Mouse (Mus musculus) liver, adult 2 months (tissue): ENCODE measurements at regions not wholly inside any gene's neighbourhood (a gene's known extent, or its start where the extent isn't known, plus 50 kb on each side); places are given as distances from the start of the nearest gene placed in this dataset.

Experiments
- DNase-seq: peaks from one replicate; pipeline ENCODE4 v3.0.0-alpha.2; 2011; ENCODE audit warnings: low read depth, low spot score; ENCODE audit errors: extremely low read depth
- H3K27ac ChIP-seq: fragments of 200-500 bp; replicated peaks from 2 replicates; pipeline ENCODE4 v1.5.1; 2012; ENCODE audit warnings: low read depth, mild to moderate bottlenecking, control low read depth, inconsistent platforms, low read length; ENCODE audit not compliant: insufficient read depth
- H3K27me3 ChIP-seq: fragments of 200-500 bp; 2 replicates; pipeline ENCODE4 v1.6.1; 2012; ENCODE audit warnings: mild to moderate bottlenecking, moderate library complexity, low read length, inconsistent platforms; ENCODE audit not compliant: control insufficient read depth, insufficient read depth
- H3K36me3 ChIP-seq: fragments of 200-500 bp; 2 replicates; pipeline ENCODE4 v1.6.1; 2012; ENCODE audit warnings: low read length, inconsistent platforms; ENCODE audit not compliant: control insufficient read depth, insufficient read depth
- H3K4me1 ChIP-seq: fragments of 200-500 bp; 2 replicates; pipeline ENCODE4 v1.6.1; 2011; ENCODE audit warnings: low read length; ENCODE audit not compliant: control insufficient read depth, insufficient read depth
- H3K4me3 ChIP-seq: fragments of 200-500 bp; 2 replicates; pipeline ENCODE4 v1.5.1; 2011; ENCODE audit warnings: low read depth, mild to moderate bottlenecking, control low read depth, low read length, moderate library complexity; ENCODE audit not compliant: insufficient read depth
- H3K79me2 ChIP-seq: fragments of 200-500 bp; 2 replicates; pipeline ENCODE4 v1.6.1; 2012; ENCODE audit warnings: inconsistent platforms, mild to moderate bottlenecking, low read length, moderate library complexity; ENCODE audit not compliant: control insufficient read depth, insufficient read depth
- H3K9ac ChIP-seq: fragments of 200-500 bp; 2 replicates; pipeline ENCODE4 v1.6.1; 2012; ENCODE audit warnings: low read depth, mild to moderate bottlenecking, control low read depth, inconsistent platforms, low read length
- CTCF ChIP-seq: fragments of 200-500 bp; IDR thresholded peaks from 2 replicates; pipeline ENCODE4 v1.5.1; 2011; ENCODE audit warnings: low read depth, low read length, control low read depth
- POLR2A ChIP-seq: fragments of 200-500 bp; IDR thresholded peaks from 2 replicates; pipeline ENCODE4 v1.6.1; 2011; ENCODE audit warnings: low read length, control low read depth; ENCODE audit not compliant: insufficient read depth; ENCODE audit errors: extremely low read depth
- WGBS: fragments of 180-500 bp; shearing (Covaris S2); methylation state at CpG from one replicate; pipeline ENCODE4 v1.1.7; 2018; 5-methylcytosine and 5-hydroxymethylcytosine counted together

GRCm38 (mm10) chr11:19602496-19602895 lies 321.7 kb upstream of the Spred2 start:
- Histone ChIP-seq H3K27me3 (no peaks in the 10 kb centered on the region), H3K9ac (no peak overlapping the region), H3K79me2 (no peaks in the 10 kb centered on the region), H3K36me3 (no peaks in the 10 kb centered on the region), H3K4me1 (no peaks in the 10 kb centered on the region), H3K4me3 (no peak overlapping the region), H3K27ac (no peak overlapping the region)
- no peak for DNase-seq
- 87% methylated on average over 5 of the region's 5 CpGs for WGBS
- no peak for TF ChIP-seq CTCF
- TF ChIP-seq POLR2A: no peak

- 84% methylated on average over 4 of the region's 4 CpGs for WGBS
- H3K4me1 ChIP-seq: no peaks in the 10 kb centered on the region
- H3K27me3 ChIP-seq: no peaks in the 10 kb centered on the region
- DNase-seq: no peak
- no peak overlapping the region for H3K9ac ChIP-seq
- no peaks in the 10 kb centered on the region for H3K79me2 ChIP-seq
- TF ChIP-seq POLR2A (no peak), CTCF (no peak)
- no peak overlapping the region for H3K4me3 ChIP-seq
- H3K36me3 ChIP-seq: no peaks in the 10 kb centered on the region
- no peak overlapping the region for H3K27ac ChIP-seq
Measured at GRCm38 (mm10) chr11:19605602-19606001, 318.6 kb upstream of the Spred2 start.

- H3K9ac ChIP-seq: no peak overlapping the region
- H3K4me3 ChIP-seq: no peak overlapping the region
- no peak for TF ChIP-seq POLR2A
- no peak for TF ChIP-seq CTCF
- no peaks in the 10 kb centered on the region for H3K79me2 ChIP-seq
- 95% methylated on average over 8 of the region's 8 CpGs for WGBS
- no peak overlapping the region for H3K27ac ChIP-seq
- no peaks in the 10 kb centered on the region for H3K27me3 ChIP-seq
- no peaks in the 10 kb centered on the region for H3K36me3 ChIP-seq
- DNase-seq: no peak
- H3K4me1 ChIP-seq: no peaks in the 10 kb centered on the region
Measured at GRCm38 (mm10) chr11:19606943-19607342, 317.2 kb upstream of the Spred2 start.

- Histone ChIP-seq H3K27ac (no peak overlapping the region), H3K79me2 (no peaks in the 10 kb centered on the region), H3K9ac (no peak overlapping the region), H3K4me3 (no peak overlapping the region), H3K4me1 (no peaks in the 10 kb centered on the region), H3K36me3 (no peaks in the 10 kb centered on the region), H3K27me3 (no peaks in the 10 kb centered on the region)
- TF ChIP-seq CTCF (no peak), POLR2A (no peak)
- no peak for DNase-seq
Measured at GRCm38 (mm10) chr11:19607941-19608340, 316.2 kb upstream of the Spred2 start.

- no peak for DNase-seq
- Histone ChIP-seq H3K27me3 (no peaks in the 10 kb centered on the region), H3K36me3 (no peaks in the 10 kb centered on the region), H3K79me2 (no peaks in the 10 kb centered on the region), H3K9ac (no peak overlapping the region), H3K27ac (no peak overlapping the region), H3K4me1 (no peaks in the 10 kb centered on the region), H3K4me3 (no peak overlapping the region)
- no peak for TF ChIP-seq POLR2A
- TF ChIP-seq CTCF: no peak
- 83% methylated on average over 4 of the region's 4 CpGs for WGBS
Measured at GRCm38 (mm10) chr11:19608523-19608922, 315.7 kb upstream of the Spred2 start.

GRCm38 (mm10) chr11:19610559-19610958 lies 313.6 kb upstream of the Spred2 start:
- no peaks in the 10 kb centered on the region for H3K79me2 ChIP-seq

More at GRCm38 (mm10) chr11:19610559-19610958, 313.6 kb upstream of the Spred2 start:
- DNase-seq: no peak
- Histone ChIP-seq H3K36me3 (no peaks in the 10 kb centered on the region), H3K27me3 (no peaks in the 10 kb centered on the region), H3K4me1 (no peaks in the 10 kb centered on the region), H3K4me3 (no peak overlapping the region), H3K27ac (no peak overlapping the region), H3K9ac (no peak overlapping the region)
- 80% methylated on average over 6 of the region's 6 CpGs for WGBS
- TF ChIP-seq CTCF: no peak
- no peak for TF ChIP-seq POLR2A
